Mouse (Mus musculus) limb, embryonic 11.5 days (tissue): Measurements from ENCODE around the gene Map3k15. TPM values are rescaled to one million over a fixed set of nuclear protein-coding genes. Genes with fewer than 3 reads are reported as not detected.
A peak's percentile ranks its signal among the peaks of the same experiment; 100 is the strongest.

ENCODE experiments used
- ATAC-seq: fragments of 200-750 bp; cut with Nextera tagmentation; 2 replicates; pipeline ENCODE4 v1.8.0; 2017; ENCODE audit warnings: low read depth; ENCODE audit not compliant: insufficient number of reproducible peaks, low FRiP score, low TSS enrichment
- DNase-seq: peaks from one replicate; pipeline ENCODE4 v3.0.0-alpha.2; 2015; ENCODE audit warnings: low spot score
- H3K27ac ChIP-seq: fragments of 300-500 bp; sonication (generic); replicated peaks from 2 replicates; pipeline ENCODE4 v1.5.1; 2014; ENCODE audit warnings: low read depth, mild to moderate bottlenecking, low read length
- H3K27me3 ChIP-seq: fragments of 300-500 bp; sonication (generic); 2 replicates; pipeline ENCODE4 v1.6.1; 2014; ENCODE audit warnings: mild to moderate bottlenecking, low read length, mixed read lengths; ENCODE audit not compliant: control insufficient read depth, insufficient read depth
- H3K36me3 ChIP-seq: fragments of 300-500 bp; sonication (generic); 2 replicates; pipeline ENCODE4 v1.6.1; 2014; ENCODE audit warnings: mild to moderate bottlenecking, low read length, moderate library complexity, mixed read lengths; ENCODE audit not compliant: control insufficient read depth, insufficient read depth
- H3K4me1 ChIP-seq: fragments of 300-500 bp; sonication (generic); 2 replicates; pipeline ENCODE4 v1.6.1; 2014; ENCODE audit warnings: low read length, mixed read lengths; ENCODE audit not compliant: control insufficient read depth, insufficient read depth
- H3K4me2 ChIP-seq: fragments of 300-500 bp; sonication (generic); 2 replicates; pipeline ENCODE4 v1.6.1; 2014; ENCODE audit warnings: low read depth, mild to moderate bottlenecking, moderate library complexity; ENCODE audit not compliant: severe bottlenecking
- H3K4me3 ChIP-seq: fragments of 300-500 bp; sonication (generic); 2 replicates; pipeline ENCODE4 v1.5.1; 2014; ENCODE audit warnings: low read depth, low read length
- H3K9ac ChIP-seq: fragments of 300-500 bp; sonication (generic); 2 replicates; pipeline ENCODE4 v1.6.1; 2014; ENCODE audit warnings: mild to moderate bottlenecking, low read length
- H3K9me3 ChIP-seq: fragments of 300-500 bp; sonication (generic); 2 replicates; pipeline ENCODE4 v1.6.1; 2016; ENCODE audit warnings: low read length; ENCODE audit not compliant: control insufficient read depth
- WGBS: fragments of 180-500 bp; shearing (Covaris S2); extraction: QIAGEN DNeasy Blood & Tissue Kit; methylation state at CpG from one replicate; pipeline ENCODE4 v1.1.7; 2014; 5-methylcytosine and 5-hydroxymethylcytosine counted together
- polyA plus RNA-seq: library from polyadenylated mRNA; unstranded; fragments of >200 nt; fragmentation: Nextera tagmentation; extraction: Ambion mirVana; gene quantifications from 2 replicates; pipeline ENCODE4 v1.2.1, GENCODE M21; 2014

Map3k15 gene
- polyA plus RNA-seq, 1 experiment from 2014 or later, result 0.17 TPM

- DNase-seq (no peak), ATAC-seq (no peak)
- Histone ChIP-seq H3K4me3 (no peak overlapping the region), H3K4me2 (no peak overlapping the region), H3K9ac (no peak overlapping the region), H3K36me3 (no peaks in the 10 kb centered on the region), H3K4me1 (no peaks in the 10 kb centered on the region), H3K9me3 (no peaks in the 10 kb centered on the region), H3K27ac (no peak overlapping the region), H3K27me3 (no peaks in the 10 kb centered on the region)
- 62% methylated on average over 4 of the region's 4 CpGs for whole genome bisulfite sequencing
Measured at GRCm38 (mm10) chrX:160107817-160108216, 119.6 kb downstream of the Map3k15 start.

- H3K9ac ChIP-seq, result no peak overlapping the region
- WGBS, result 90% methylated on average over 1 of the region's 1 CpGs
- no peak overlapping the region for H3K4me2 ChIP-seq
- DNase-seq, result no peak
- no peaks in the 10 kb centered on the region for H3K4me1 ChIP-seq
- no peaks in the 10 kb centered on the region for H3K9me3 ChIP-seq
- no peaks in the 10 kb centered on the region for H3K27me3 ChIP-seq
- no peak overlapping the region for H3K27ac ChIP-seq
- no peak for ATAC-seq
- H3K4me3 ChIP-seq, result no peak overlapping the region
- no peaks in the 10 kb centered on the region for H3K36me3 ChIP-seq
Measured at GRCm38 (mm10) chrX:160113777-160114176, 125.5 kb downstream of the Map3k15 start.

- H3K27me3 ChIP-seq, result no peaks in the 10 kb centered on the region
- ATAC-seq, result no peak
- H3K4me3 ChIP-seq, result no peak overlapping the region
- no peaks in the 10 kb centered on the region for H3K4me1 ChIP-seq
- no peak overlapping the region for H3K4me2 ChIP-seq
- no peak overlapping the region for H3K27ac ChIP-seq
- H3K9ac ChIP-seq, result no peak overlapping the region
- no peak for DNase-seq
- no peaks in the 10 kb centered on the region for H3K36me3 ChIP-seq
- no peaks in the 10 kb centered on the region for H3K9me3 ChIP-seq
Measured at GRCm38 (mm10) chrX:160116074-160116473, 127.8 kb downstream of the Map3k15 start.

GRCm38 (mm10) chrX:160116658-160117057 is 128.4 kb downstream of the Map3k15 start:
- H3K4me2 ChIP-seq, result no peak overlapping the region
- WGBS, result 83% methylated on average over 3 of the region's 3 CpGs
- no peak overlapping the region for H3K9ac ChIP-seq
- H3K27ac ChIP-seq, result no peak overlapping the region
- no peaks in the 10 kb centered on the region for H3K9me3 ChIP-seq
- no peaks in the 10 kb centered on the region for H3K4me1 ChIP-seq
- ATAC-seq, result no peak
- no peaks in the 10 kb centered on the region for H3K27me3 ChIP-seq
- DNase-seq, result peak; percentile 56
- no peak overlapping the region for H3K4me3 ChIP-seq
- no peaks in the 10 kb centered on the region for H3K36me3 ChIP-seq

GRCm38 (mm10) chrX:160134136-160134843 is 146.1 kb downstream of the Map3k15 start:
- no peak overlapping the region for H3K4me2 ChIP-seq
- H3K36me3 ChIP-seq, result peaks cover 2% of the 10 kb centered on the region; the same call in 1 of the 2 replicates
- no peak overlapping the region for H3K27ac ChIP-seq
- WGBS, result 85% methylated on average over 11 of the region's 11 CpGs
- H3K27me3 ChIP-seq, result 0 out of 2 replicates have a peak, but pooled peaks cover 4% of the 10 kb centered on the region
- DNase-seq (no peak), ATAC-seq (no peak)
- no peak overlapping the region for H3K9ac ChIP-seq
- H3K4me3 ChIP-seq, result no peak overlapping the region
- no peaks in the 10 kb centered on the region for H3K9me3 ChIP-seq
- H3K4me1 ChIP-seq, result no peaks in the 10 kb centered on the region

- DNase-seq (no peak), ATAC-seq (no peak)
- 35% methylated on average over 6 of the region's 6 CpGs for WGBS
- Histone ChIP-seq H3K4me1 (no peaks in the 10 kb centered on the region), H3K36me3 (peaks cover 2% of the 10 kb centered on the region; the same call in 1 of the 2 replicates), H3K27me3 (0 out of 2 replicates have a peak, but pooled peaks cover 4% of the 10 kb centered on the region), H3K9ac (no peak overlapping the region), H3K9me3 (no peaks in the 10 kb centered on the region), H3K27ac (no peak overlapping the region), H3K4me3 (no peak overlapping the region), H3K4me2 (peak overlapping the region; percentile 5; the same call in 1 of the 2 replicates)
Measured at GRCm38 (mm10) chrX:160135719-160136118, 147.5 kb downstream of the Map3k15 start.

GRCm38 (mm10) chrX:160136153-160136552 is 147.9 kb downstream of the Map3k15 start:
- no peak overlapping the region for H3K4me3 ChIP-seq
- DNase-seq (peak; percentile 21), ATAC-seq (no peak)
- 0 out of 2 replicates have a peak, but pooled peaks cover 4% of the 10 kb centered on the region for H3K27me3 ChIP-seq
- H3K4me2 ChIP-seq, result peak overlapping the region; percentile 5; the same call in 1 of the 2 replicates
- no peaks in the 10 kb centered on the region for H3K4me1 ChIP-seq
- H3K36me3 ChIP-seq, result peaks cover 2% of the 10 kb centered on the region; the same call in 1 of the 2 replicates
- H3K9ac ChIP-seq, result no peak overlapping the region
- no peaks in the 10 kb centered on the region for H3K9me3 ChIP-seq
- H3K27ac ChIP-seq, result no peak overlapping the region
- WGBS, result 43% methylated on average over 5 of the region's 5 CpGs

- 25% methylated on average over 18 of the region's 18 CpGs for WGBS
- no peak for DNase-seq
- no peaks in the 10 kb centered on the region for H3K36me3 ChIP-seq
- H3K27ac ChIP-seq, result no peak overlapping the region
- peak overlapping the region; percentile 59 for H3K4me3 ChIP-seq
- peak overlapping the region; percentile 63 for H3K4me2 ChIP-seq
- H3K9ac ChIP-seq, result peak overlapping the region; percentile 59
- 0 out of 2 replicates have a peak, but pooled peaks cover 4% of the 10 kb centered on the region for H3K27me3 ChIP-seq
- H3K9me3 ChIP-seq, result no peaks in the 10 kb centered on the region
- no peak for ATAC-seq
- H3K4me1 ChIP-seq, result no peaks in the 10 kb centered on the region
Measured at GRCm38 (mm10) chrX:160137177-160137860, 149.1 kb downstream of the Map3k15 start.
